In the genomic region with DNA sequence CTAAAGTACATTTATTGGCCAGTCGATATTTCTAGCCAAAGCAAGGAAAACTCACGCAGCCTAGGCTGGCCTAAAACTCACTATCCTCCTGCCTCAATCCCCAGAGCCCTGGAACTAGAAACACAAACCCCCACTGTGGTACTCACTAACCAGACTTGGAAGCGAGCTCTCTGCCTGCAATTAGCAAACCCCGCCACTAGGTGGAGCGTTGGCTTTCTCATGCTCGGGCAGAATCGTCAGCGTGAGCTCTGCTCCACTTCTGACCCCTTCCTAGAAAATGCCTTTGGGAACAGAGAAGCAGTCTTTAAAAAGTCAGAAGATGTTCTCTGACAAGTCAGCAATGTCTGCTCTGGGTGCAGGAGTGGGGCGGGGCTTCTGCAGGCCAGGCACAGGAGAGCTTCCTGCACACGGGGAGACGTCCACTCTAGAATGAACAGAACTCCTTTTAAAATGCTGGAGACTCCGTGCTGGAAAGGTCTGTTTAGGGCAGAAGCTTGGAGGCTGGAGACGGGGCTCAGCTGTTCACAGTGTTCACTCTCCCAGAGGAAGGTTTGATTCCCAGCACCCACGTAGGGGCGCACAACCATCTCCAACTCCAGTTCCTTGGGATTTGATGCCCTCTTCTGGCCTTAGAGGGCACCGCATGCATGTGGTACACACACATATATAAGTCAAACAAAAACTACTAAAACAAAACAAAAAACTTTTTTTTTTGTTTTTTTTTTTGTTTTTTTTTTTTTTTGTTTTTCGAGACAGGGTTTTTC, we compare ENCODE assay signal across 9 mouse cellular contexts. TPM values are rescaled to one million over a fixed set of nuclear protein-coding genes. Genes with fewer than 3 reads are reported as not detected.
A peak's percentile ranks its signal among the peaks of the same experiment; 100 is the strongest.
DNase-seq lines count a peak whose midpoint lies in the region; ATAC-seq and TF ChIP-seq lines count a peak whose summit lies in the region.
"Had no signal": no experiment of that assay in that cellular context is flagged by ENCODE, and none has a peak within 500 bp of the region (broad histone marks: within the 10 kb centered on the region; RNA-seq: fewer than 3 reads in every experiment).

No protein-coding gene starts in this region.

- H3K36me3 ChIP-seq in hindbrain, embryonic 11.5 days (ENCODE audit: control insufficient read depth, insufficient read depth, low read length): no peaks in the 10 kb centered on the region
- H3K36me3 ChIP-seq in hindbrain, embryonic 16.5 days (ENCODE audit: control insufficient read depth, insufficient read depth, low read length): no peaks in the 10 kb centered on the region
- H3K36me3 ChIP-seq in CH12.LX (replicated peaks in 1 of 2; ENCODE audit: control insufficient read depth in 1 of 2, insufficient read depth in 1 of 2, low read length in 1 of 2): no peaks in the 10 kb centered on the region
- H3K36me3 ChIP-seq in small intestine, adult 2 months (ENCODE audit: control insufficient read depth, insufficient read depth, low read length): no peaks in the 10 kb centered on the region
- H3K36me3 ChIP-seq: stomach, embryonic 15.5 days had no signal

- peak; percentile 56 to 68 for TF ChIP-seq CTCF in CH12.LX (conservative IDR thresholded peaks at IDR 0.05 in 1 of 2, IDR thresholded peaks at IDR 0.05 in 1 of 2; ENCODE audit: low read depth in 2 of 2, low read length in 2 of 2)
- TF ChIP-seq CTCF in small intestine, adult 2 months (IDR thresholded peaks at IDR 0.05; ENCODE audit: extremely low read depth, insufficient read length, insufficient replicate concordance, low read depth, low read length): peak; percentile 63; the same call in 1 of the 2 replicates

- dilution Hi-C loops in CH12.LX (cut with MboI; ENCODE audit: extremely low pct_ligation_motif_present, extremely low pct_unique_long_range_greater_than_20kb, low sequenced_read_pairs): no loop called here

- H3K79me2 ChIP-seq in CH12.LX (replicated peaks; ENCODE audit: control insufficient read depth, extremely low read depth, insufficient read depth, poor library complexity, severe bottlenecking): no peaks in the 10 kb centered on the region

- no peak for TF ChIP-seq POLR2A in CH12.LX (IDR thresholded peaks at IDR 0.05; ENCODE audit: low read depth, low read length)
- TF ChIP-seq POLR2A in small intestine, adult 2 months (IDR thresholded peaks at IDR 0.05; ENCODE audit: low read depth, low read length): no peak

- no peaks in the 10 kb centered on the region for H3K9me3 ChIP-seq in hindbrain, embryonic 11.5 days (ENCODE audit: control insufficient read depth, low read length)
- no peaks in the 10 kb centered on the region for H3K9me3 ChIP-seq in hindbrain, embryonic 16.5 days (ENCODE audit: control insufficient read depth, low read length)
- H3K9me3 ChIP-seq in CH12.LX (replicated peaks; ENCODE audit: low read length): peaks cover 18% of the 10 kb centered on the region
- H3K9me3 ChIP-seq: stomach, embryonic 15.5 days had no signal

- H3K27ac ChIP-seq in hindbrain, embryonic 11.5 days (ENCODE audit: low read depth, low read length): no peak overlapping the region
- H3K27ac ChIP-seq in hindbrain, embryonic 16.5 days (ENCODE audit: low read depth, low read length): no peak overlapping the region
- no peak overlapping the region for H3K27ac ChIP-seq in CH12.LX (ENCODE audit: insufficient read depth, low read depth)
- H3K27ac ChIP-seq in small intestine, adult 2 months (ENCODE audit: insufficient read depth, low read depth, low read length): no peak overlapping the region
- H3K27ac ChIP-seq: stomach, embryonic 15.5 days had no signal

- no peaks in the 10 kb centered on the region for H3K27me3 ChIP-seq in hindbrain, embryonic 11.5 days (ENCODE audit: control insufficient read depth, insufficient read depth, low read length)
- no peaks in the 10 kb centered on the region for H3K27me3 ChIP-seq in hindbrain, embryonic 16.5 days (replicated peaks; ENCODE audit: control insufficient read depth, insufficient read depth, low read length)
- peaks cover 18% of the 10 kb centered on the region for H3K27me3 ChIP-seq in CH12.LX (replicated peaks)
- H3K27me3 ChIP-seq in small intestine, adult 2 months (ENCODE audit: control insufficient read depth, insufficient read depth, low read length): no peaks in the 10 kb centered on the region
- H3K27me3 ChIP-seq: stomach, embryonic 15.5 days had no signal

- peak; percentile 46 for TF ChIP-seq RAD21 in CH12.LX (IDR thresholded peaks at IDR 0.05; ENCODE audit: low read depth, low read length)

- TF ChIP-seq EP300 in CH12.LX (IDR thresholded peaks at IDR 0.05; ENCODE audit: low read length): no peak

- H3K4me2 ChIP-seq in hindbrain, embryonic 11.5 days (replicated peaks; ENCODE audit: low read depth, low read length): no peak overlapping the region
- no peak overlapping the region for H3K4me2 ChIP-seq in hindbrain, embryonic 16.5 days (ENCODE audit: low read length)
- H3K4me2 ChIP-seq in CH12.LX (ENCODE audit: insufficient read depth, low read depth, poor library complexity, severe bottlenecking): no peak overlapping the region
- H3K4me2 ChIP-seq: stomach, embryonic 15.5 days had no signal

- no peaks in the 10 kb centered on the region for H3K4me1 ChIP-seq in hindbrain, embryonic 11.5 days (replicated peaks; ENCODE audit: control insufficient read depth, insufficient read depth, low read length)
- peaks cover 3% of the 10 kb centered on the region; the same call in 1 of the 2 replicates for H3K4me1 ChIP-seq in hindbrain, embryonic 16.5 days (ENCODE audit: control insufficient read depth, insufficient read depth, low read depth, low read length)
- H3K4me1 ChIP-seq in CH12.LX (ENCODE audit: control insufficient read depth in 1 of 2, insufficient read depth in 2 of 2): peaks cover 0 to 16% of the 10 kb centered on the region in 2 experiments; a peak in 2 of 4 replicates
- H3K4me1 ChIP-seq in small intestine, adult 2 months (ENCODE audit: control insufficient read depth, insufficient read depth, insufficient read length, low read length): no peaks in the 10 kb centered on the region

- in situ Hi-C loops in CH12.LX (cut with MboI; ENCODE audit: low pct_ligation_motif_present, low pct_unique_long_range_greater_than_20kb, low sequenced_read_pairs): no loop called here

- WGBS in hindbrain, embryonic 11.5 days: 72% methylated on average over 17 of the region's 17 CpGs
- WGBS in hindbrain, embryonic 16.5 days: 73% methylated on average over 17 of the region's 17 CpGs
- 75% methylated on average over 17 of the region's 17 CpGs for WGBS in small intestine, adult 2 months

- H3K9ac ChIP-seq in hindbrain, embryonic 11.5 days (ENCODE audit: low read depth, low read length): no peak overlapping the region
- no peak overlapping the region for H3K9ac ChIP-seq in hindbrain, embryonic 16.5 days (ENCODE audit: low read depth, low read length)
- H3K9ac ChIP-seq in CH12.LX (ENCODE audit: insufficient read depth, low read depth): no peak overlapping the region
- H3K9ac ChIP-seq: stomach, embryonic 15.5 days had no signal

- ATAC-seq in hindbrain, embryonic 11.5 days (ENCODE audit: low FRiP score): no peak
- no peak for ATAC-seq in hindbrain, embryonic 16.5 days
- ATAC-seq in erythroblast, adult 5-6 weeks (replicated peaks; ENCODE audit: low FRiP score, poor library complexity, severe bottlenecking): peak; percentile 70; the same call in 1 of the 2 replicates
- ATAC-seq in monocyte, adult 5-6 weeks (replicated peaks; ENCODE audit: insufficient number of reproducible peaks, low FRiP score, low TSS enrichment, poor library complexity, severe bottlenecking): no peak

- peak; percentile 54 for DNase-seq in hindbrain, embryonic 11.5 days (ENCODE audit: low spot score)
- DNase-seq in 416B (ENCODE audit: low read depth): peak; percentile 54
- DNase-seq in CH12.LX (ENCODE audit: extremely low read depth): no peak
- no peak for DNase-seq in frontal cortex, postnatal 10 days (ENCODE audit: low spot score in 2 of 2)

- no peak overlapping the region for H3K4me3 ChIP-seq in hindbrain, embryonic 11.5 days (ENCODE audit: low read depth, low read length)
- H3K4me3 ChIP-seq in hindbrain, embryonic 16.5 days (ENCODE audit: low read length): no peak overlapping the region
- H3K4me3 ChIP-seq in CH12.LX (replicated peaks in 1 of 3; ENCODE audit: low read depth in 2 of 3, low read length in 2 of 3, poor library complexity in 1 of 3): no peak overlapping the region
- H3K4me3 ChIP-seq in small intestine, adult 2 months (ENCODE audit: low read depth, low read length): no peak overlapping the region
- H3K4me3 ChIP-seq: stomach, embryonic 15.5 days had no signal

TF ChIP-seq in CH12.LX, 34 proteins besides CTCF, POLR2A, EP300 and RAD21:
- TF ChIP-seq SMC3 (IDR thresholded peaks at IDR 0.05; ENCODE audit: low read depth, low read length): peak; percentile 36
- no peak for TF ChIP-seq MEF2A (IDR thresholded peaks at IDR 0.05; ENCODE audit: borderline replicate concordance, low read depth, low read length)
- TF ChIP-seq PAX5 (IDR thresholded peaks at IDR 0.05; ENCODE audit: low read length): no peak

RNA-seq across cellular contexts. Expression of gene Emid1, which starts 8.8 kb away (rescaled TPM):
- 19.2 and 22.7 TPM in 2 replicates for polyA plus RNA-seq in hindbrain, embryonic 11.5 days (2014; fragmentation: Nextera tagmentation; extraction: Ambion mirVana)
- polyA plus RNA-seq in hindbrain, embryonic 16.5 days (2015; fragmentation: Nextera tagmentation; extraction: Ambion mirVana): 15.8 and 18.2 TPM in 2 replicates
- total RNA-seq in CH12.LX (2012; rRNA removed): 0.13 TPM in 1 of 2 replicates, not detected in the other
- total RNA-seq in CH12.LX (2014; rRNA removed): not detected in 2 replicates
- polyA plus RNA-seq in CH12.LX (2012; ENCODE audit: insufficient read length, low read depth): not detected in 2 replicates
- total RNA-seq in erythroblast, adult 5-6 weeks (2015; ENCODE audit: low replicate concordance): 1.0 TPM in 1 of 2 replicates, not detected in the other
- total RNA-seq in erythroblast, adult 5-6 weeks (2017; ENCODE audit: low replicate concordance): 0.26 and 0.42 TPM in 2 replicates
- polyA plus RNA-seq in small intestine, adult 2 months (2012; rRNA removed): 16.9 and 34.7 TPM in 2 replicates
- total RNA-seq in monocyte, adult 5-6 weeks (2017): 7.4 to 24.4 TPM (median 10.2 TPM) in 3 replicates

Comparison
In these comparisons a context has a peak if more than half of its experiments do, and no peak if none do; other contexts are left out.
1. DNase-seq: peak in hindbrain, embryonic 11.5 days (single experiment) and 416B (single experiment); none in CH12.LX (single experiment) and frontal cortex, postnatal 10 days (0 of 2).
2. RNA of gene Emid1, which starts 8.8 kb away (polyA plus RNA-seq): 16.9 to 34.7 TPM in small intestine, adult 2 months, 19.2 to 22.7 TPM in hindbrain, embryonic 11.5 days and 15.8 to 18.2 TPM in hindbrain, embryonic 16.5 days; not detected in CH12.LX; every median in the first group is over 10 times any median in the second.